Mouse (Mus musculus) kidney, adult 2 months (tissue): ENCODE measurements around the gene Memo1. TPM values are rescaled to one million over a fixed set of nuclear protein-coding genes. Genes with fewer than 3 reads are reported as not detected.

Experiments used
- DNase-seq: peaks from one replicate; pipeline ENCODE4 v3.0.0; 2021
- H3K27ac ChIP-seq: fragments of 200-500 bp; 2 replicates; pipeline ENCODE4 v1.5.1; 2012; ENCODE audit warnings: low read depth, low read length, control low read depth, inconsistent platforms; ENCODE audit not compliant: insufficient read depth
- H3K27me3 ChIP-seq: fragments of 200-500 bp; replicated peaks from 2 replicates; pipeline ENCODE4 v1.6.1; 2012; ENCODE audit warnings: mild to moderate bottlenecking, moderate library complexity, low read length, inconsistent platforms; ENCODE audit not compliant: control insufficient read depth, insufficient read depth
- H3K36me3 ChIP-seq: fragments of 200-500 bp; 2 replicates; pipeline ENCODE4 v1.6.1; 2012; ENCODE audit warnings: mild to moderate bottlenecking, moderate library complexity, low read length, inconsistent platforms; ENCODE audit not compliant: control insufficient read depth, insufficient read depth
- H3K4me1 ChIP-seq: fragments of 200-500 bp; 2 replicates; pipeline ENCODE4 v1.6.1; 2011; ENCODE audit warnings: low read length; ENCODE audit not compliant: control insufficient read depth, insufficient read depth
- H3K4me3 ChIP-seq: fragments of 200-500 bp; 2 replicates; pipeline ENCODE4 v1.5.1; 2011; ENCODE audit warnings: mild to moderate bottlenecking, low read depth, low read length, control low read depth; ENCODE audit not compliant: insufficient read depth
- CTCF ChIP-seq: fragments of 200-500 bp; conservative IDR thresholded peaks from 2 replicates; pipeline ENCODE4 v1.5.1; 2011; ENCODE audit warnings: low read depth, mild to moderate bottlenecking, control low read depth, low read length, moderate library complexity, mixed read lengths; ENCODE audit not compliant: insufficient read depth, insufficient read length
- POLR2A ChIP-seq: fragments of 200-500 bp; IDR thresholded peaks from one replicate; pipeline ENCODE4 v1.6.1; 2011; ENCODE audit warnings: low read depth, low read length, control low read depth
- WGBS: fragments of 180-500 bp; shearing (Covaris S2); methylation state at CpG from one replicate; pipeline ENCODE4 v1.1.7; 2018; 5-methylcytosine and 5-hydroxymethylcytosine counted together
- polyA plus RNA-seq: library from polyadenylated mRNA; depleted of rRNA; stranded (reverse); fragments of >200 nt; gene quantifications from 2 replicates; pipeline ENCODE4 v1.2.3, GENCODE M21; 2012; rRNA removed

Gene Memo1
- polyA plus RNA-seq, 1 experiment, result 43.1 TPM

DNA sequence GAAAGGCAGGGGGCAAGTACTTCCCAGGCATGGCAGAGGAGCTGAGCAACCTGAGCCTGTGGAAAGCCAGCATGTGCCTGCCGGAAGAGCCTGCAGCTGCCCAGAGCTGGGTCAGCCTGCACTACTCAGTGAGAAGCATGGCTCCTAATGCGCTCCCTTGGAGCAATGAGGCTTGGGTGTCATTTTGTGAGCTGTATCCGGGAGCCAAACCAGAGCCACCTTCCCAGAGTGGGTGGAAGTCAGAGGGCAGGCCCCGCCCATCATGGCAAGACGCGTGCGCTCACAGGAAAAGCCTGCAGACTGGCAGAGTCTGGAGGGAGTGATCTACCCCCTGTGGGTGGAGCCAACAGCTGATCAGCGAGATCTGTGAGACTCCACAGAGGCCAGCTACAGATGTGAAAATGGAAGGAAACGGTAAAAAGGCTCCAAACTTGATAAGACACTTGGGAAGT, 135.9 kb downstream of the Memo1 start:
- H3K4me1 ChIP-seq, result no peaks in the 10 kb centered on the region
- H3K27ac ChIP-seq, result no peak overlapping the region
- H3K27me3 ChIP-seq, result no peaks in the 10 kb centered on the region
- peak overlapping the region; percentile 46 for H3K4me3 ChIP-seq
- DNase-seq, result peak; percentile 81
- H3K36me3 ChIP-seq, result no peaks in the 10 kb centered on the region
- TF ChIP-seq POLR2A (no peak), CTCF (no peak)
- 3% methylated on average over 9 of the region's 9 CpGs for WGBS

DNA sequence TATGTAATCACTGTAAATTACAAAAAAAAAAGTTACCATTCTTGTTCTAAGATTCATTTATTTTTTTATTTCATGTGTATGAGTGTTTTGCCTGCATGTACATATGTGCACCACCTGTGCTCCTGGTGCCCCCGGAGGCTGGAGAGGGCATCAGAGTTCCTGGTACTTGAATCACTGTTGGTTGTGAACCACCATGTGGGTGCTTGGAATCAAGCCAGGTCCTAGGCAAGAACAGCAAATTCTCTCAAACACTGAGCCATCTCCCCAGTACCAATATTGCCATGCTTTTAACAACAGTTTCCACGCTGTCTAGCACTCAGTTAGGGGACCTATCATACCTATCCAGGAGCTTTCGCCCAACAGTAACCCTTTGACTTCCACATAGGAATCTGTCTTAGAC, 137.2 kb downstream of the Memo1 start:
- no peak overlapping the region for H3K27ac ChIP-seq
- WGBS, result 92% methylated on average over 3 of the region's 3 CpGs
- H3K4me3 ChIP-seq, result no peak overlapping the region
- H3K27me3 ChIP-seq, result no peaks in the 10 kb centered on the region
- H3K36me3 ChIP-seq, result no peaks in the 10 kb centered on the region
- no peak for DNase-seq
- H3K4me1 ChIP-seq, result no peaks in the 10 kb centered on the region
- TF ChIP-seq POLR2A (no peak), CTCF (no peak)

Other genes starting within 250 kb of the Memo1 start
- gene Srd5a2, start 247.6 kb downstream of the Memo1 start, polyA plus RNA-seq, result 2.8 and 3.2 TPM in 2 replicates
- 38.1 and 57.3 TPM in 2 replicates for gene Dpy30, start 28.4 kb upstream of the Memo1 start, polyA plus RNA-seq
- 3.5 and 4.2 TPM in 2 replicates for gene Spast, start 43.5 kb upstream of the Memo1 start, polyA plus RNA-seq
- 27.0 and 30.6 TPM in 2 replicates for gene Slc30a6, start 100.1 kb upstream of the Memo1 start, polyA plus RNA-seq
- gene Nlrc4, start 163.6 kb upstream of the Memo1 start, polyA plus RNA-seq, result 0.08 and 0.28 TPM in 2 replicates
- 30.4 and 48.2 TPM in 2 replicates for gene Yipf4, start 194.0 kb upstream of the Memo1 start, polyA plus RNA-seq
- gene Birc6, start 232.8 kb upstream of the Memo1 start, polyA plus RNA-seq, result 87.5 and 119 TPM in 2 replicates